Mouse (Mus musculus) ES-E14 (cell line): Measurements from ENCODE around the gene Olfr1126. TPM values are rescaled to one million over a fixed set of nuclear protein-coding genes. Genes with fewer than 3 reads are reported as not detected.
"Not testable (repeated sequence)": the region's sequence is repeated elsewhere in the genome, so short reads cannot be mapped to it uniquely, and the experiment has no call there.

Experiments
- DNase-seq: peaks from one replicate; pipeline ENCODE4 v3.0.0-alpha.2; 2013; ENCODE audit warnings: low read depth, low spot score
- H3K27ac ChIP-seq: 2 replicates; pipeline ENCODE4 v1.5.1; 2012; ENCODE audit warnings: low read depth, mild to moderate bottlenecking, low read length, moderate library complexity, mixed read lengths; ENCODE audit not compliant: poor library complexity, insufficient read depth, severe bottlenecking
- H3K36me3 ChIP-seq: 2 replicates; pipeline ENCODE4 v1.6.1; 2012; ENCODE audit warnings: mild to moderate bottlenecking, low read length, moderate library complexity, mixed read lengths; ENCODE audit not compliant: control insufficient read depth, poor library complexity, insufficient read depth, severe bottlenecking
- H3K4me1 ChIP-seq, 2 experiments: fragments of 150-350 bp in 1 of 2; sonication (generic) in 1 of 2; 2 replicates each; pipeline ENCODE4 v1.6.1; 2012; ENCODE audit warnings: low read length in 2 of 2, mild to moderate bottlenecking in 1 of 2, mixed read lengths in 1 of 2; ENCODE audit not compliant: control insufficient read depth in 2 of 2, insufficient read depth in 2 of 2, poor library complexity in 1 of 2
- H3K4me3 ChIP-seq, 2 experiments: fragments of 150-350 bp in 1 of 2; sonication (generic) in 1 of 2; 2 replicates each; pipeline ENCODE4 v1.5.1; 2012; ENCODE audit warnings: low read length in 2 of 2, low read depth in 1 of 2, mild to moderate bottlenecking in 1 of 2, mixed read lengths in 1 of 2; ENCODE audit not compliant: insufficient read depth in 1 of 2, poor library complexity in 1 of 2, severe bottlenecking in 1 of 2
- H3K9ac ChIP-seq: 2 replicates; pipeline ENCODE4 v1.6.1; 2012; ENCODE audit warnings: low read depth, mild to moderate bottlenecking, low read length, mixed read lengths; ENCODE audit not compliant: poor library complexity, insufficient read depth, severe bottlenecking
- H3K9me3 ChIP-seq: fragments of 150-350 bp; sonication (generic); 2 replicates; pipeline ENCODE4 v1.6.1; 2012; ENCODE audit warnings: low read depth, mild to moderate bottlenecking, low read length; ENCODE audit not compliant: control insufficient read depth, insufficient read depth
- CHD2 ChIP-seq: IDR thresholded peaks from 2 replicates; pipeline ENCODE4 v1.6.1; 2014; ENCODE audit warnings: mild to moderate bottlenecking, low read depth, low read length, inconsistent platforms
- HCFC1 ChIP-seq: IDR thresholded peaks from 2 replicates; pipeline ENCODE4 v1.6.1; 2012; ENCODE audit warnings: low read length, inconsistent platforms, borderline replicate concordance; ENCODE audit not compliant: insufficient read depth
- MAFK ChIP-seq: IDR thresholded peaks from 2 replicates; pipeline ENCODE4 v1.6.1; 2014; ENCODE audit warnings: mild to moderate bottlenecking, low read depth, low read length, inconsistent platforms; ENCODE audit not compliant: insufficient read depth
- ZC3H11A ChIP-seq: IDR thresholded peaks from 2 replicates; pipeline ENCODE4 v1.6.1; 2012; ENCODE audit warnings: low read depth, mild to moderate bottlenecking, inconsistent platforms, low read length, borderline replicate concordance
- ZNF384 ChIP-seq: IDR thresholded peaks from 2 replicates; pipeline ENCODE4 v1.6.1; 2012; ENCODE audit warnings: low read depth, low read length, inconsistent platforms
- in situ Hi-C, 2 experiments: fragments of 600-800 bp; cut with MboI; formaldehyde crosslinking; loops; one replicate each; pipeline ENCODE4 v1.15.1; 2025; ENCODE audit warnings: low sequenced_read_pairs in 2 of 2, inconsistent platforms in 1 of 2; ENCODE audit not compliant: unreplicated experiment in 2 of 2
- total RNA-seq: library from RNA; depleted of rRNA; stranded (reverse); fragments of 300-350 nt; gene quantifications from 2 replicates; pipeline ENCODE4 v1.2.3, GENCODE M21; 2012; rRNA removed

The Olfr1126 gene
- total RNA-seq, 1 experiment: not detected

DNA sequence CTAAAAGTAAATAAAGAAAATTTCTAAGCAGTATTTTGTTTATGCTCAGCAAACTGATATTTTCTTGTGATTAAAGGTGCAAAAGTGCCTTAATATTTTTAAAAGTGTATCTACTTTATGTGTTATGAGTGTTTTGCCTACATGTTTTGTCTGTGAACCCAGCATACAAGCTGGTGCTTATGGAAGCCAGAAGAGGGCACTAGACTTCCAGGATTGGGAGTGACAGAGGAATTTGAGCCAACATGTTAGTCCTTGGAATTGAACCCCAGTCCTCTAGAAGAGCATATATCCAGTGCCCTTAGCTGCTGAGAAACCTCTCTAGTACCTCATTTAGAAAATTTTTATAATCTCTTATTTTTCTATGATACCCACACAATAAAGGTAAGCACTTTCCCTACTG, 26.4 kb downstream of the Olfr1126 start:
- H3K9me3 ChIP-seq: no peaks in the 10 kb centered on the region
- in situ Hi-C loops: no loop called here
- peak; percentile 51 for DNase-seq
- no peak overlapping the region for H3K9ac ChIP-seq
- peaks cover 0 to 5% of the 10 kb centered on the region in 2 experiments; a peak in 2 of 4 replicates for H3K4me1 ChIP-seq
- no peak overlapping the region; the same call in 1 of the 2 replicates for H3K27ac ChIP-seq
- no peaks in the 10 kb centered on the region for H3K36me3 ChIP-seq
- TF ChIP-seq ZC3H11A (peak; percentile 93), ZNF384 (no peak), CHD2 (no peak), MAFK (no peak), HCFC1 (no peak)
- H3K4me3 ChIP-seq: no peak overlapping the region

DNA sequence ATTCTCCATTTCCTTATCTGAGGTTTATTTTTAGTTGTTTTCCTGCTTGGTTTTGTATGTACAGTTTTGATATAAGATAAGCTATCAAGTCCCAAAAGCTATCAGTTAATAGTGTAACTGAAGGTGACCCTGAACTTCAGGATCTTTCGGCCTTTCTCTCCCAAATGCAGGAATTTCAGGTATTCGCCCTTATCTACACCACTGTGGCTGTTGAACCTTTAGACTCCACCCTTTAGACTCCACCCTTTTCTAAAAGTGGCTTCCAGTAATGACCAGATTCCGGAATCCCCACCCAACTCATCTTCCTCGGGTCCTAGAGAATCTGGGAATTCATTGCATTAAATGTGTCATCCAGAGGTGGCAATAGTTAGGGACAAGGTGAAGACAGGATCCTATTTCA, 27.4 kb downstream of the Olfr1126 start:
- Histone ChIP-seq H3K4me3 (no peak overlapping the region), H3K36me3 (no peaks in the 10 kb centered on the region), H3K9ac (no peak overlapping the region), H3K9me3 (no peaks in the 10 kb centered on the region), H3K27ac (peak overlapping the region; percentile 61; the same call in 1 of the 2 replicates), H3K4me1 (peaks cover 0 to 5% of the 10 kb centered on the region in 2 experiments; a peak in 2 of 4 replicates)
- in situ Hi-C loops: no loop called here
- peak; percentile 73 for DNase-seq
- TF ChIP-seq ZC3H11A: no peak
- 0 out of 2 replicates have a peak, but pooled peaks have one; percentile 61 for TF ChIP-seq CHD2

DNA sequence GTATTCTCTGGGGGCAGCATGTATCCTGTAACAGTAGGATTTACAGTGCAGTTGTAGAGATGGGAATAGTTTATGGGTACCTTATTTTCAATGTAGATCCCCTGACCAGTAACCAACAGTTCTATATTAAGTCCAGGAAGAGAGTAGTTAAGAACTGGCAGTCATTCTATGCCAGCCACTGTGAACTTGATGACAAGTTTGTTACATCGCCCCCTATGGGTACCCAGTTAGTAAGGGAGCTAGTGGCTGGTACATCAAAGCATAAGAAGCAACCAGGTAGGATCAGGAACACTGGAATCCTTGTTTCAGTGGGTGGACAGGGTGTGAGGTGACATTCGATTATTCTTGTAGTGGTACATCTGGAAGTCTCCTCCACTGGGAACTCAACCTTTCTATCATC, 28.5 kb downstream of the Olfr1126 start:
- H3K9ac ChIP-seq: no peak overlapping the region
- H3K4me3 ChIP-seq: no peak overlapping the region
- in situ Hi-C loops: no loop called here
- no peak for TF ChIP-seq ZC3H11A
- no peak for TF ChIP-seq MAFK
- no peak for TF ChIP-seq CHD2
- TF ChIP-seq HCFC1: no peak
- TF ChIP-seq ZNF384: no peak
- DNase-seq: peak; percentile 26
- peaks cover 0 to 5% of the 10 kb centered on the region in 2 experiments; a peak in 3 of 4 replicates for H3K4me1 ChIP-seq
- no peaks in the 10 kb centered on the region for H3K36me3 ChIP-seq
- no peaks in the 10 kb centered on the region for H3K9me3 ChIP-seq
- no peak overlapping the region; the same call in 1 of the 2 replicates for H3K27ac ChIP-seq

DNA sequence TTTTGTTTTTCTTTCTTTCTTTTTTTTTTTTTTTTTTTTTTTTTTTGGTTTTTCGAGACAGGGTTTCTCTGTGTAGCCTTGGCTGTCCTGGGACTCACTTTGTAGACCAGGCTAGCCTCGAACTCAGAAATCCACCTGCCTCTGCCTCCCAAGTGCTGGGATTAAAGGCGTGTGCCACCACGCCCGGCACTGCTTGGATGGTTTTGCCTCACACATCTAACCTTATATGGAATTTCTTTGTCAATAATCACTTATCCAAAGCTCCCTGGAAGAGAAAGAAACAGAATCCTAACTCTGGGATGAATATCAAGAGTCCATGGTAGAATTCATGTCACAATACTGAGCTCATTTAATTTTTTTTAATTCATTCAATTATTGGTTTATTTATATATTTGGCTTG, 43.2 kb downstream of the Olfr1126 start, which contains the start of gene Pramel7:
TSS of gene Pramel7 (minus strand) at position 101 of the 400 bp plus-strand sequence.
- not testable (repeated sequence) for H3K9me3 ChIP-seq, DNase-seq

DNA sequence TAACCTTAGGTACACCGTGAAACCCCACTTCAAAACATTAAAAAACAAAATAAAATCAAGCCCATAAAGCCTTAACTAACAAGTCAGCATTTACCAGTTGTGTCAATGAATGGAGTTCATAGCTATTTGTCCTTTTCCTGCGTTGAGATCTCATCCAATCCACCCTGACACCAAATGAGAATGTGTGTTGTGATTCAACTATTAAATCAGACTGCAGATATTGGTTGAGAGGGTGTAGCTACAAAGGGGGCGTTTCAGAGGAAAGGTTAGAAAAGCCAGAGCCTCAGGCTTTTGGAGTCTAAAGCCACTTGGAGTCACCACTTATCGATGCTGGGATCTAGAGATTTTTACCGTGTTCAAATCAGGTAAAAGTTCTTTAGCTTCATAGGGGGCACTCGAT, 52.5 kb downstream of the Olfr1126 start, which contains the start of gene Pramel6:
TSS of gene Pramel6 (plus strand) at position 301 of the 400 bp plus-strand sequence.
- H3K9me3 ChIP-seq: no peaks in the 10 kb centered on the region
- no peak within 1 kb of the TSS for H3K27ac ChIP-seq
- no peak for TF ChIP-seq MAFK
- no peak for TF ChIP-seq ZNF384
- TF ChIP-seq CHD2: no peak
- TF ChIP-seq ZC3H11A: no peak
- TF ChIP-seq HCFC1: no peak
- in situ Hi-C loops: no loop called here
- 0 out of 4 replicates have a peak, but pooled peaks cover 0 to 2% of the 10 kb centered on the region in 2 experiments for H3K4me1 ChIP-seq
- H3K4me3 ChIP-seq: no peak within 1 kb of the TSS
- DNase-seq: no peak
- H3K36me3 ChIP-seq: no peaks in the 10 kb centered on the region
- H3K9ac ChIP-seq: no peak within 1 kb of the TSS; the same call in 1 of the 2 replicates

More for the DNA sequence above, 43.2 kb downstream of the Olfr1126 start, which contains the start of gene Pramel7:
- in situ Hi-C loops, H3K36me3 ChIP-seq, H3K9ac ChIP-seq, H3K4me3 ChIP-seq, H3K4me1 ChIP-seq, H3K27ac ChIP-seq: not testable (repeated sequence)

Other genes with a start within 250 kb of the Olfr1126 start
- gene Olfr1113, start 245.0 kb upstream of the Olfr1126 start, total RNA-seq: not detected in 2 replicates
- not detected in 2 replicates for gene Olfr1115, start 205.9 kb upstream of the Olfr1126 start, total RNA-seq
- not detected in 2 replicates for gene Olfr1116, start 186.4 kb upstream of the Olfr1126 start, total RNA-seq
- not detected in 2 replicates for gene Olfr1118, start 146.4 kb upstream of the Olfr1126 start, total RNA-seq
- gene Olfr1120, start 99.1 kb upstream of the Olfr1126 start, total RNA-seq: not detected in 2 replicates
- gene Olfr1121, start 84.1 kb upstream of the Olfr1126 start, total RNA-seq: not detected in 2 replicates
- not detected in 2 replicates for gene Olfr1122, start 68.1 kb upstream of the Olfr1126 start, total RNA-seq
- gene Olfr1123, start 37.3 kb upstream of the Olfr1126 start, total RNA-seq: not detected in 2 replicates
- not detected in 2 replicates for gene Olfr1124, start 23.7 kb upstream of the Olfr1126 start, total RNA-seq
- 2.7 and 9.3 TPM in 2 replicates for gene Pramel7, start 43.1 kb downstream of the Olfr1126 start, total RNA-seq
- gene Pramel6, start 52.6 kb downstream of the Olfr1126 start, total RNA-seq: 3.1 and 16.5 TPM in 2 replicates
- 1.2 and 1.9 TPM in 2 replicates for gene Olfr153, start 77.8 kb downstream of the Olfr1126 start, total RNA-seq
- not detected in 2 replicates for gene Olfr1128, start 91.6 kb downstream of the Olfr1126 start, total RNA-seq
- gene Olfr1129, start 119.9 kb downstream of the Olfr1126 start, total RNA-seq: not detected in 2 replicates
- gene Olfr1130, start 152.2 kb downstream of the Olfr1126 start, total RNA-seq: not detected in 2 replicates
- gene Olfr1131, start 173.1 kb downstream of the Olfr1126 start, total RNA-seq: not detected in 2 replicates
- gene Olfr1132, start 183.6 kb downstream of the Olfr1126 start, total RNA-seq: not detected in 2 replicates
- not detected in 2 replicates for gene Olfr1133, start 193.4 kb downstream of the Olfr1126 start, total RNA-seq
- not detected in 2 replicates for gene Olfr1134, start 204.5 kb downstream of the Olfr1126 start, total RNA-seq
- gene Olfr1135, start 219.7 kb downstream of the Olfr1126 start, total RNA-seq: not detected in 2 replicates
- gene Olfr1136, start 240.0 kb downstream of the Olfr1126 start, total RNA-seq: not detected in 2 replicates